Mouse (Mus musculus) intestine, embryonic 15.5 days (tissue): Measurements from ENCODE around the gene Prpsap1. TPM values are rescaled to one million over a fixed set of nuclear protein-coding genes. Genes with fewer than 3 reads are reported as not detected.

Experiments
- ATAC-seq: fragments of 200-750 bp; cut with Nextera tagmentation; 2 replicates; pipeline ENCODE4 v1.8.0; 2017; ENCODE audit warnings: moderate TSS enrichment, moderate library complexity
- H3K27ac ChIP-seq: fragments of 300-500 bp; sonication (generic); 2 replicates; pipeline ENCODE4 v1.5.1; 2015; ENCODE audit warnings: mild to moderate bottlenecking, inconsistent platforms
- H3K27me3 ChIP-seq: fragments of 300-500 bp; sonication (generic); replicated peaks from 2 replicates; pipeline ENCODE4 v1.6.1; 2015; ENCODE audit warnings: inconsistent platforms
- H3K36me3 ChIP-seq: fragments of 300-500 bp; sonication (generic); 2 replicates; pipeline ENCODE4 v1.6.1; 2015; ENCODE audit warnings: inconsistent platforms
- H3K4me1 ChIP-seq: fragments of 300-500 bp; sonication (generic); replicated peaks from 2 replicates; pipeline ENCODE4 v1.6.1; 2015; ENCODE audit warnings: inconsistent platforms
- H3K4me2 ChIP-seq: fragments of 300-500 bp; sonication (generic); replicated peaks from 2 replicates; pipeline ENCODE4 v1.6.1; 2015; ENCODE audit warnings: mild to moderate bottlenecking, inconsistent platforms
- H3K4me3 ChIP-seq: fragments of 300-500 bp; sonication (generic); replicated peaks from 2 replicates; pipeline ENCODE4 v1.5.1; 2015; ENCODE audit warnings: inconsistent platforms
- H3K9ac ChIP-seq: fragments of 300-500 bp; sonication (generic); 2 replicates; pipeline ENCODE4 v1.6.1; 2015; ENCODE audit warnings: inconsistent platforms
- H3K9me3 ChIP-seq: fragments of 300-500 bp; sonication (generic); 2 replicates; pipeline ENCODE4 v1.6.1; 2016; ENCODE audit warnings: inconsistent platforms
- WGBS: fragments of 180-500 bp; shearing (Covaris S2); methylation state at CpG from one replicate; pipeline ENCODE4 v1.1.7; 2015; 5-methylcytosine and 5-hydroxymethylcytosine counted together
- polyA plus RNA-seq: library from polyadenylated mRNA; unstranded; fragments of >200 nt; fragmentation: Nextera tagmentation; extraction: Ambion mirVana; gene quantifications from 2 replicates; pipeline ENCODE4 v1.2.1, GENCODE M21; 2015

The Prpsap1 gene
- 210 and 225 TPM in 2 replicates for polyA plus RNA-seq

GRCm38 (mm10) chr11:116493795-116494252 is at the start of gene Prpsap1:
Prpsap1 (minus strand) TSS chr11:116494202.
- Histone ChIP-seq H3K4me3 (no peak within 1 kb of the TSS), H3K27me3 (no peaks in the 10 kb centered on the region), H3K9ac (no peak within 1 kb of the TSS), H3K4me1 (peaks cover 20% of the 10 kb centered on the region; the same call in 1 of the 2 replicates), H3K4me2 (0 out of 2 replicates have a peak within 1 kb of the TSS, but pooled peaks have one; percentile 6), H3K9me3 (no peaks in the 10 kb centered on the region), H3K27ac (peak within 1 kb of the TSS; percentile 92), H3K36me3 (no peaks in the 10 kb centered on the region)
- no peak for ATAC-seq
- 33% methylated on average over 4 of the region's 4 CpGs for WGBS

GRCm38 (mm10) chr11:116543110-116543509 is 49.1 kb upstream of the Prpsap1 start:
- peaks cover 53% of the 10 kb centered on the region for H3K36me3 ChIP-seq
- WGBS: 84% methylated on average over 4 of the region's 4 CpGs

GRCm38 (mm10) chr11:116541183-116541582 is 47.2 kb upstream of the Prpsap1 start:
- 91% methylated on average over 11 of the region's 11 CpGs for WGBS
- Histone ChIP-seq H3K4me2 (no peak overlapping the region), H3K4me3 (no peak overlapping the region), H3K27me3 (no peaks in the 10 kb centered on the region), H3K36me3 (peaks cover 51% of the 10 kb centered on the region), H3K9ac (no peak overlapping the region), H3K9me3 (no peaks in the 10 kb centered on the region), H3K27ac (no peak overlapping the region), H3K4me1 (no peaks in the 10 kb centered on the region)
- no peak for ATAC-seq

More at GRCm38 (mm10) chr11:116543110-116543509, 49.1 kb upstream of the Prpsap1 start:
- Histone ChIP-seq H3K27ac (no peak overlapping the region), H3K4me2 (no peak overlapping the region), H3K4me1 (no peaks in the 10 kb centered on the region), H3K9me3 (no peaks in the 10 kb centered on the region), H3K9ac (no peak overlapping the region), H3K27me3 (no peaks in the 10 kb centered on the region), H3K4me3 (no peak overlapping the region)
- no peak; the same call in 1 of the 2 replicates for ATAC-seq

GRCm38 (mm10) chr11:116538142-116538735 is 44.2 kb upstream of the Prpsap1 start:
- Histone ChIP-seq H3K4me3 (no peak overlapping the region), H3K27ac (no peak overlapping the region), H3K27me3 (peaks cover 9% of the 10 kb centered on the region), H3K4me2 (no peak overlapping the region), H3K36me3 (peaks cover 33% of the 10 kb centered on the region), H3K9ac (no peak overlapping the region), H3K4me1 (peaks cover 9% of the 10 kb centered on the region), H3K9me3 (no peaks in the 10 kb centered on the region)
- ATAC-seq: no peak
- 84% methylated on average over 12 of the region's 12 CpGs for WGBS

GRCm38 (mm10) chr11:116537388-116537787 is 43.4 kb upstream of the Prpsap1 start:
- peaks cover 26% of the 10 kb centered on the region for H3K36me3 ChIP-seq
- ATAC-seq: no peak
- no peak overlapping the region for H3K4me3 ChIP-seq
- peaks cover 17% of the 10 kb centered on the region for H3K4me1 ChIP-seq
- no peak overlapping the region for H3K9ac ChIP-seq
- peaks cover 18% of the 10 kb centered on the region for H3K27me3 ChIP-seq
- H3K9me3 ChIP-seq: no peaks in the 10 kb centered on the region
- 83% methylated on average over 5 of the region's 5 CpGs for WGBS
- no peak overlapping the region for H3K27ac ChIP-seq
- no peak overlapping the region for H3K4me2 ChIP-seq

- peaks cover 19% of the 10 kb centered on the region for H3K36me3 ChIP-seq
- no peak overlapping the region for H3K9ac ChIP-seq
- peaks cover 21% of the 10 kb centered on the region for H3K27me3 ChIP-seq
- no peak overlapping the region for H3K4me2 ChIP-seq
- no peak overlapping the region for H3K27ac ChIP-seq
- peaks cover 24% of the 10 kb centered on the region for H3K4me1 ChIP-seq
- WGBS: 88% methylated on average over 7 of the region's 7 CpGs
- H3K9me3 ChIP-seq: no peaks in the 10 kb centered on the region
- H3K4me3 ChIP-seq: no peak overlapping the region
- ATAC-seq: no peak
Measured at GRCm38 (mm10) chr11:116536685-116537084, 42.7 kb upstream of the Prpsap1 start.

GRCm38 (mm10) chr11:116534154-116534865 is 40.3 kb upstream of the Prpsap1 start:
- H3K9ac ChIP-seq: peak overlapping the region; percentile 49; the same call in 1 of the 2 replicates
- WGBS: 17% methylated on average over 20 of the region's 20 CpGs

GRCm38 (mm10) chr11:116533341-116534153 is 39.5 kb upstream of the Prpsap1 start:
- H3K4me3 ChIP-seq: peak overlapping the region; percentile 51
- no peaks in the 10 kb centered on the region for H3K9me3 ChIP-seq
- H3K27me3 ChIP-seq: peaks cover 35% of the 10 kb centered on the region
- peak overlapping the region; percentile 95 for H3K4me2 ChIP-seq
- peaks cover 34% of the 10 kb centered on the region for H3K4me1 ChIP-seq
- H3K36me3 ChIP-seq: peaks cover 4% of the 10 kb centered on the region; the same call in 1 of the 2 replicates
- ATAC-seq: peak; percentile 68
- 0 out of 2 replicates have a peak overlapping the region, but pooled peaks have one; percentile 23 for H3K27ac ChIP-seq
- peak overlapping the region; percentile 49 for H3K9ac ChIP-seq
- WGBS: under 1% methylated on average over 63 of the region's 63 CpGs

More at GRCm38 (mm10) chr11:116534154-116534865, 40.3 kb upstream of the Prpsap1 start:
- H3K4me1 ChIP-seq: peaks cover 34% of the 10 kb centered on the region
- peak; percentile 76 for ATAC-seq
- no peaks in the 10 kb centered on the region for H3K9me3 ChIP-seq
- no peak overlapping the region for H3K27ac ChIP-seq
- H3K4me2 ChIP-seq: peak overlapping the region; percentile 95
- H3K4me3 ChIP-seq: peak overlapping the region; percentile 51
- H3K27me3 ChIP-seq: peaks cover 35% of the 10 kb centered on the region
- peaks cover 12% of the 10 kb centered on the region for H3K36me3 ChIP-seq

GRCm38 (mm10) chr11:116532810-116533338 is 38.9 kb upstream of the Prpsap1 start:
- ATAC-seq: peak; percentile 70
- Histone ChIP-seq H3K4me1 (peaks cover 34% of the 10 kb centered on the region), H3K4me2 (peak overlapping the region; percentile 95), H3K9ac (peak overlapping the region; percentile 49), H3K27ac (0 out of 2 replicates have a peak overlapping the region, but pooled peaks have one; percentile 23), H3K27me3 (peaks cover 35% of the 10 kb centered on the region), H3K36me3 (no peaks in the 10 kb centered on the region), H3K9me3 (no peaks in the 10 kb centered on the region), H3K4me3 (peak overlapping the region; percentile 51)
- under 1% methylated on average over 50 of the region's 50 CpGs for WGBS

GRCm38 (mm10) chr11:116532262-116532809 is 38.3 kb upstream of the Prpsap1 start:
- H3K27me3 ChIP-seq: peaks cover 35% of the 10 kb centered on the region
- H3K4me1 ChIP-seq: peaks cover 34% of the 10 kb centered on the region
- WGBS: under 1% methylated on average over 30 of the region's 30 CpGs
- ATAC-seq: peak; percentile 19; the same call in 1 of the 2 replicates
- H3K36me3 ChIP-seq: no peaks in the 10 kb centered on the region
- H3K4me3 ChIP-seq: peak overlapping the region; percentile 51
- H3K27ac ChIP-seq: no peak overlapping the region
- peak overlapping the region; percentile 95 for H3K4me2 ChIP-seq
- no peaks in the 10 kb centered on the region for H3K9me3 ChIP-seq
- H3K9ac ChIP-seq: peak overlapping the region; percentile 49

- H3K9ac ChIP-seq: peak overlapping the region; percentile 49; the same call in 1 of the 2 replicates
- peak overlapping the region; percentile 51 for H3K4me3 ChIP-seq
- 2% methylated on average over 48 of the region's 48 CpGs for WGBS
- no peak for ATAC-seq
- peaks cover 35% of the 10 kb centered on the region for H3K27me3 ChIP-seq
- H3K4me1 ChIP-seq: peaks cover 34% of the 10 kb centered on the region
- H3K27ac ChIP-seq: no peak overlapping the region
- H3K36me3 ChIP-seq: no peaks in the 10 kb centered on the region
- peak overlapping the region; percentile 95 for H3K4me2 ChIP-seq
- no peaks in the 10 kb centered on the region for H3K9me3 ChIP-seq
Measured at GRCm38 (mm10) chr11:116531371-116532191, 37.6 kb upstream of the Prpsap1 start.
